Mouse (Mus musculus): ENCODE measurements around the gene Stk24.

DNA sequence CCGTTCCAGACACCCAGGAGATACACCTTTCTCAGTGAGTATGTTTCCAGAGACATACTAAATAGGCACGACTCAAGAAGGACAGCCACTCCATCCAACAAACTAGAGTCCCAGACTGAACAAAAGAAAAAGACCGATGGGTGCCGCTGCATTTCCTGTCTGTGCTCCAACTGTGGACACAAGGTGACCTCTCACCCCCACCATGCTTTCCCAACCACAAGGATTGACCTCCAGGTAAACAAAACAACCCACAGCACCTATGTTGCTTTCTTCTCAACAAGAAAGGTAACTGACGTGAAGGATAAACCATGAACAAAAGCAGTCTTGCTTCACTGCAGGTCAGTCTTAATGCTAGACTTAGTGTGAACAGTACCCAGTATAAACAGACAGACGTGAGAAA, 27.1 kb downstream of the Stk24 start:
- TF ChIP-seq CTCF (IDR thresholded peaks at IDR 0.05; ENCODE audit: low read depth) (no peak), EP300 (optimal IDR thresholded peaks at IDR 0.05) (no peak)

Data from stomach, postnatal 0 days (tissue).